14 mouse cellular contexts compared by ENCODE assay signal in genomic region chr19:60895251-60895880, GRCm38 (mm10). TPM values are rescaled to one million over a fixed set of nuclear protein-coding genes. Genes with fewer than 3 reads are reported as not detected.
DNase-seq lines count a peak whose midpoint lies in the region; ATAC-seq and TF ChIP-seq lines count a peak whose summit lies in the region.
"Had no signal": no experiment of that assay in that cellular context is flagged by ENCODE, and none has a peak within 500 bp of the region (broad histone marks: within the 10 kb centered on the region; RNA-seq: fewer than 3 reads in every experiment).

No protein-coding gene starts in this region.

- TF ChIP-seq CTCF in kidney, adult 2 months (conservative IDR thresholded peaks at IDR 0.05; ENCODE audit: insufficient read depth, insufficient read length, low read depth, low read length) = no peak
- TF ChIP-seq CTCF in intestine, postnatal 0 days (IDR thresholded peaks at IDR 0.05; ENCODE audit: low read depth) = no peak

- H3K9ac ChIP-seq in intestine, postnatal 0 days (ENCODE audit: low read depth, low read length) = no peak overlapping the region
- H3K9ac ChIP-seq: neural tube, embryonic 13.5 days; stomach, embryonic 15.5 days had no signal

- TF ChIP-seq POLR2A in kidney, adult 2 months (IDR thresholded peaks at IDR 0.05; ENCODE audit: low read depth, low read length) = no peak

- H3K27ac ChIP-seq in kidney, adult 2 months (ENCODE audit: insufficient read depth, low read depth, low read length) = peak overlapping the region; percentile 76; the same call in 1 of the 2 replicates
- no peak overlapping the region for H3K27ac ChIP-seq in intestine, postnatal 0 days (ENCODE audit: low read depth, low read length)
- H3K27ac ChIP-seq: neural tube, embryonic 13.5 days; stomach, embryonic 15.5 days had no signal

- H3K4me1 ChIP-seq in kidney, adult 2 months (ENCODE audit: control insufficient read depth, insufficient read depth, low read length) = peaks cover 3% of the 10 kb centered on the region; the same call in 1 of the 2 replicates
- no peaks in the 10 kb centered on the region for H3K4me1 ChIP-seq in intestine, postnatal 0 days (replicated peaks; ENCODE audit: control insufficient read depth, insufficient read depth, low read length)

- no peak overlapping the region for H3K4me2 ChIP-seq in intestine, postnatal 0 days (replicated peaks; ENCODE audit: low read depth)
- H3K4me2 ChIP-seq: neural tube, embryonic 13.5 days; stomach, embryonic 15.5 days had no signal

- WGBS in kidney, adult 2 months = 38% methylated on average over 3 of the region's 3 CpGs
- 35% methylated on average over 3 of the region's 3 CpGs for WGBS in intestine, postnatal 0 days

- H3K36me3 ChIP-seq in kidney, adult 2 months (ENCODE audit: control insufficient read depth, insufficient read depth, low read length) = no peaks in the 10 kb centered on the region
- no peaks in the 10 kb centered on the region for H3K36me3 ChIP-seq in intestine, postnatal 0 days (ENCODE audit: control insufficient read depth, insufficient read depth)
- H3K36me3 ChIP-seq: neural tube, embryonic 13.5 days; stomach, embryonic 15.5 days had no signal

- ATAC-seq in intestine, postnatal 0 days = no peak

- H3K27me3 ChIP-seq in kidney, adult 2 months (replicated peaks; ENCODE audit: control insufficient read depth, insufficient read depth, low read length) = no peaks in the 10 kb centered on the region
- no peaks in the 10 kb centered on the region for H3K27me3 ChIP-seq in intestine, postnatal 0 days (replicated peaks; ENCODE audit: control insufficient read depth, insufficient read depth, low read length)
- H3K27me3 ChIP-seq: neural tube, embryonic 13.5 days; stomach, embryonic 15.5 days had no signal

- H3K4me3 ChIP-seq in kidney, adult 2 months (ENCODE audit: insufficient read depth, low read depth, low read length) = no peak overlapping the region
- no peak overlapping the region for H3K4me3 ChIP-seq in intestine, postnatal 0 days (ENCODE audit: low read depth, low read length)
- H3K4me3 ChIP-seq: neural tube, embryonic 13.5 days; stomach, embryonic 15.5 days had no signal

- DNase-seq in kidney, adult 2 months = no peak
- no peak for DNase-seq in kidney, adult 9 months
- DNase-seq in CD4-positive, CD25-positive, alpha-beta regulatory T cell, adult 2 months (ENCODE audit: low read depth, low spot score) = peak; percentile 25
- peak; percentile 35 for DNase-seq in brain, adult 2 months (ENCODE audit: low read depth, low spot score)
- DNase-seq in induced T-regulatory cell, adult 2 months (ENCODE audit: low read depth) = peak; percentile 49
- DNase-seq in cerebellum, postnatal 4 days (ENCODE audit: low spot score in 2 of 2) = no peak
- no peak for DNase-seq in cerebellum, postnatal 25 days
- DNase-seq: kidney, adult 8-10 months; layer of hippocampus, adult 9-11 months; midbrain, embryonic 14.5 days; right cerebral cortex, postnatal 14 days had no signal

- no peaks in the 10 kb centered on the region for H3K9me3 ChIP-seq in intestine, postnatal 0 days (ENCODE audit: control insufficient read depth)
- H3K9me3 ChIP-seq: neural tube, embryonic 13.5 days; stomach, embryonic 15.5 days had no signal

RNA-seq across cellular contexts. Expression of gene Grk5, which starts 5.8 kb away (rescaled TPM):
- 2.5 and 2.8 TPM in 2 replicates for polyA plus RNA-seq in kidney, adult 2 months (2012; rRNA removed)
- 1.1 and 1.2 TPM in 2 replicates for polyA plus RNA-seq in intestine, postnatal 0 days (2015; fragmentation: Nextera tagmentation; extraction: Ambion mirVana)

RNA-seq across cellular contexts. Expression of gene Prdx3, which starts 21.0 kb away (rescaled TPM):
- 354 and 364 TPM in 2 replicates for polyA plus RNA-seq in kidney, adult 2 months (2012; rRNA removed)
- 113 and 119 TPM in 2 replicates for polyA plus RNA-seq in intestine, postnatal 0 days (2015; fragmentation: Nextera tagmentation; extraction: Ambion mirVana)

RNA-seq across cellular contexts. Expression of gene Sfxn4, which starts 34.1 kb away (rescaled TPM):
- polyA plus RNA-seq in kidney, adult 2 months (2012; rRNA removed) = 2.6 and 3.6 TPM in 2 replicates
- 1.6 and 2.0 TPM in 2 replicates for polyA plus RNA-seq in intestine, postnatal 0 days (2015; fragmentation: Nextera tagmentation; extraction: Ambion mirVana)

Comparison
In these comparisons a context has a peak if more than half of its experiments do, and no peak if none do; other contexts are left out.
1. DNase-seq: peak in CD4-positive, CD25-positive, alpha-beta regulatory T cell, adult 2 months (single experiment), brain, adult 2 months (single experiment) and induced T-regulatory cell, adult 2 months (single experiment); none in kidney, adult 2 months (single experiment), kidney, adult 9 months (single experiment), cerebellum, postnatal 4 days (0 of 2) and cerebellum, postnatal 25 days (0 of 2).